Comparison of ENCODE assay signal across 18 mouse cellular contexts in genomic region chr12:13566421-13566820, GRCm38 (mm10).
"Had no signal": no experiment of that assay in that cellular context is flagged by ENCODE, and none has a peak within 500 bp of the region (broad histone marks: within the 10 kb centered on the region; RNA-seq: fewer than 3 reads in every experiment).

No protein-coding gene starts in this region.

- H3K36me3 ChIP-seq: lung, embryonic 15.5 days; midbrain, embryonic 10.5 days; neural tube, embryonic 13.5 days had no signal

- H3K27me3 ChIP-seq: lung, embryonic 15.5 days; neural tube, embryonic 13.5 days; neural tube, embryonic 15.5 days had no signal

- ATAC-seq: lung, postnatal 0 days; midbrain, embryonic 16.5 days had no signal

- H3K4me2 ChIP-seq: lung, embryonic 15.5 days; neural tube, embryonic 13.5 days; neural tube, embryonic 15.5 days had no signal

- H3K9me3 ChIP-seq: lung, embryonic 15.5 days; midbrain, embryonic 10.5 days; neural tube, embryonic 13.5 days; neural tube, embryonic 15.5 days had no signal

- H3K27ac ChIP-seq: lung, embryonic 15.5 days; midbrain, embryonic 10.5 days; neural tube, embryonic 13.5 days; neural tube, embryonic 15.5 days had no signal

- H3K9ac ChIP-seq: lung, embryonic 15.5 days; neural tube, embryonic 13.5 days; neural tube, embryonic 15.5 days had no signal

- DNase-seq: lung, adult 18-20 months; lung, postnatal 4 days; midbrain, embryonic 14.5 days; retina, postnatal 1 day; right cerebral cortex, adult 18-20 months; right cerebral cortex, postnatal 25 days; right cerebral cortex, postnatal 4 days; spleen, adult 18-20 months; thymus, adult 18-20 months; thymus, postnatal 14 days; thymus, postnatal 36 days had no signal

- H3K4me1 ChIP-seq: lung, embryonic 15.5 days; midbrain, embryonic 10.5 days; neural tube, embryonic 13.5 days; neural tube, embryonic 15.5 days had no signal

- H3K4me3 ChIP-seq: lung, embryonic 15.5 days; midbrain, embryonic 10.5 days; myocyte; neural tube, embryonic 13.5 days; neural tube, embryonic 15.5 days had no signal
